Mouse (Mus musculus): ENCODE measurements around the gene Gm3183. TPM values are rescaled to one million over a fixed set of nuclear protein-coding genes. Genes with fewer than 3 reads are reported as not detected.
"Not testable (repeated sequence)": the region's sequence is repeated elsewhere in the genome, so short reads cannot be mapped to it uniquely, and the experiment has no call there.

The Gm3183 gene
- not detected for total RNA-seq (2021)
- long read RNA-seq, experiment 1 = 0 reads
- long read RNA-seq, experiment 2 = 0 reads

DNA sequence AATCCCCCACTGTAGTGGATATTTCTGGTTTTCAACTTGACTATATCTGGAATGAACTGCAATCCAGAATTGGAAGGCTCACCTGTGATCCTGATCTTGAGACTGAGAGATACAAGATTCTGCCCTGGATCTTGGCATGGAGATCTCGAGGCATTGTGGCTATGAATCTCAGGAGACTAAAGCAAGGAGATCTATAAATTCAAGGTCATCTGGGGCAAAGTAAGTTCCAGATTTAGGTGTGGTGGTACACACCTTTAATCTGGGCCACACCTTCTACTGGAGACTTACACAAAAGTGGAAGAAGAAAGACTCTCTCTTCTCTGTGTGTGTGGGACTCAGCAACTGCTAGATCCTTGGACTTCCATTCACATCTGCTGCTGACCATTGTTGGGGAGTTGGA lies at the start of gene Gm3183:
Gene Gm3183 (plus strand): TSS at position 301 of the 400 bp plus-strand sequence.
- not testable (repeated sequence) for DNase-seq (ENCODE audit: low spot score)

Other genes starting within 250 kb of the Gm3183 start
- gene Gm3147, start 249.1 kb upstream of the Gm3183 start, total RNA-seq (2021) = not detected
- gene Gm6509, start 241.5 kb upstream of the Gm3183 start, total RNA-seq (2021) = not detected
- gene Gm6205, start 217.1 kb upstream of the Gm3183 start, total RNA-seq (2021) = not detected
- gene Gm6367, start 123.2 kb downstream of the Gm3183 start, total RNA-seq (2021) = not detected
- not detected for gene Gm7942, start 241.5 kb downstream of the Gm3183 start, total RNA-seq (2021)